Mouse (Mus musculus): ENCODE data around the gene Satb2. TPM values are rescaled to one million over a fixed set of nuclear protein-coding genes. Genes with fewer than 3 reads are reported as not detected.

The Satb2 gene
- total RNA-seq, 2 experiments from 2014 or later: 0.83 to 0.96 TPM

Small RNAs within 50 kb of the gene (microRNA-seq; reads per million reads assigned to microRNA genes)
- not detected for gene Gm23943

Data from gastrocnemius, postnatal 4 days (tissue).